8 mouse cellular contexts compared by ENCODE assay signal in genomic region chr7:19096421-19096976, GRCm38 (mm10). TPM values are rescaled to one million over a fixed set of nuclear protein-coding genes. Genes with fewer than 3 reads are reported as not detected.
DNase-seq lines count a peak whose midpoint lies in the region; ATAC-seq lines count a peak whose summit lies in the region.

No protein-coding gene starts in this region.

- H3K4me1 ChIP-seq in heart, embryonic 12.5 days (replicated peaks): peaks cover 44% of the 10 kb centered on the region
- peaks cover 58% of the 10 kb centered on the region for H3K4me1 ChIP-seq in embryonic facial prominence, embryonic 10.5 days
- peaks cover 28% of the 10 kb centered on the region; the same call in 1 of the 2 replicates for H3K4me1 ChIP-seq in hindbrain, embryonic 14.5 days (replicated peaks; ENCODE audit: control insufficient read depth, insufficient read depth, low read length)
- peaks cover 53% of the 10 kb centered on the region for H3K4me1 ChIP-seq in midbrain, embryonic 12.5 days

- H3K27me3 ChIP-seq in heart, embryonic 12.5 days (replicated peaks): no peaks in the 10 kb centered on the region; the same call in 1 of the 2 replicates
- peaks cover 11% of the 10 kb centered on the region for H3K27me3 ChIP-seq in embryonic facial prominence, embryonic 10.5 days (replicated peaks; ENCODE audit: low read depth, poor library complexity, severe bottlenecking)
- peaks cover 22% of the 10 kb centered on the region for H3K27me3 ChIP-seq in hindbrain, embryonic 14.5 days (ENCODE audit: control insufficient read depth, insufficient read depth, low read length)
- peaks cover 19% of the 10 kb centered on the region for H3K27me3 ChIP-seq in midbrain, embryonic 12.5 days

- H3K9ac ChIP-seq in heart, embryonic 12.5 days: peak overlapping the region; percentile 97
- H3K9ac ChIP-seq in hindbrain, embryonic 14.5 days: 0 out of 2 replicates have a peak overlapping the region, but pooled peaks have one; percentile 63
- peak overlapping the region; percentile 85 for H3K9ac ChIP-seq in midbrain, embryonic 12.5 days (replicated peaks)

- H3K36me3 ChIP-seq in heart, embryonic 12.5 days: peaks cover 22% of the 10 kb centered on the region
- peaks cover 25% of the 10 kb centered on the region for H3K36me3 ChIP-seq in embryonic facial prominence, embryonic 10.5 days (replicated peaks)
- peaks cover 10% of the 10 kb centered on the region; the same call in 1 of the 2 replicates for H3K36me3 ChIP-seq in hindbrain, embryonic 14.5 days (replicated peaks; ENCODE audit: control insufficient read depth, insufficient read depth)
- peaks cover 9% of the 10 kb centered on the region for H3K36me3 ChIP-seq in midbrain, embryonic 12.5 days

- peak overlapping the region; percentile 88 for H3K4me2 ChIP-seq in heart, embryonic 12.5 days
- peak overlapping the region; percentile 94 for H3K4me2 ChIP-seq in hindbrain, embryonic 14.5 days (replicated peaks)
- H3K4me2 ChIP-seq in midbrain, embryonic 12.5 days (replicated peaks): peak overlapping the region; percentile 98

- H3K9me3 ChIP-seq in heart, embryonic 12.5 days (replicated peaks): no peaks in the 10 kb centered on the region
- H3K9me3 ChIP-seq in embryonic facial prominence, embryonic 10.5 days: no peaks in the 10 kb centered on the region; the same call in 1 of the 2 replicates
- H3K9me3 ChIP-seq in hindbrain, embryonic 14.5 days (ENCODE audit: control insufficient read depth, low read length): no peaks in the 10 kb centered on the region
- no peaks in the 10 kb centered on the region for H3K9me3 ChIP-seq in midbrain, embryonic 12.5 days

- peak overlapping the region; percentile 99 for H3K27ac ChIP-seq in heart, embryonic 12.5 days (ENCODE audit: poor library complexity, severe bottlenecking)
- peak overlapping the region; percentile 96 for H3K27ac ChIP-seq in embryonic facial prominence, embryonic 10.5 days (replicated peaks)
- no peak overlapping the region for H3K27ac ChIP-seq in hindbrain, embryonic 14.5 days
- H3K27ac ChIP-seq in midbrain, embryonic 12.5 days (replicated peaks): 0 out of 2 replicates have a peak overlapping the region, but pooled peaks have one; percentile 25

- WGBS in heart, embryonic 12.5 days: 49% methylated on average over 5 of the region's 5 CpGs
- 48% methylated on average over 5 of the region's 5 CpGs for WGBS in embryonic facial prominence, embryonic 10.5 days
- 46% methylated on average over 5 of the region's 5 CpGs for WGBS in hindbrain, embryonic 14.5 days
- WGBS in midbrain, embryonic 12.5 days: 60% methylated on average over 5 of the region's 5 CpGs

- peak overlapping the region; percentile 79 for H3K4me3 ChIP-seq in heart, embryonic 12.5 days
- peak overlapping the region; percentile 89 for H3K4me3 ChIP-seq in embryonic facial prominence, embryonic 10.5 days
- peak overlapping the region; percentile 52 for H3K4me3 ChIP-seq in hindbrain, embryonic 14.5 days (replicated peaks; ENCODE audit: low read length)
- H3K4me3 ChIP-seq in midbrain, embryonic 12.5 days: peak overlapping the region; percentile 72

- no peak for ATAC-seq in heart, embryonic 12.5 days (ENCODE audit: insufficient number of reproducible peaks, low FRiP score)
- ATAC-seq in hindbrain, embryonic 14.5 days (ENCODE audit: low FRiP score): no peak
- ATAC-seq in midbrain, embryonic 12.5 days (ENCODE audit: low FRiP score, low read depth): no peak
- no peak for ATAC-seq in cerebellum, adult (ENCODE audit: insufficient number of reproducible peaks, low FRiP score, low TSS enrichment)

- DNase-seq in heart, adult 9 months (ENCODE audit: low spot score in 2 of 2): no peak
- DNase-seq in embryonic facial prominence, embryonic 10.5 days (ENCODE audit: low spot score): no peak
- no peak for DNase-seq in hindbrain, embryonic 14.5 days (ENCODE audit: low spot score)
- DNase-seq in embryo, embryonic 10.5 days (ENCODE audit: low spot score): no peak
- DNase-seq in thymus, postnatal 25 days: no peak

RNA-seq across cellular contexts. Expression of gene Six5, which starts 2.1 kb away (rescaled TPM):
- polyA plus RNA-seq in heart, embryonic 12.5 days (2016; fragmentation: Nextera tagmentation; extraction: Ambion mirVana): 7.1 and 7.2 TPM in 2 replicates
- polyA plus RNA-seq in embryonic facial prominence, embryonic 10.5 days (2016; fragmentation: Nextera tagmentation; extraction: Ambion mirVana): 6.3 and 7.6 TPM in 2 replicates
- polyA plus RNA-seq in hindbrain, embryonic 14.5 days (2014; fragmentation: Nextera tagmentation; extraction: Ambion mirVana): 2.3 and 2.5 TPM in 2 replicates
- polyA plus RNA-seq in midbrain, embryonic 12.5 days (2016; fragmentation: Nextera tagmentation; extraction: Ambion mirVana): 7.4 and 7.9 TPM in 2 replicates

RNA-seq across cellular contexts. Expression of gene Dmpk, which starts 12.8 kb away (rescaled TPM):
- 16.4 and 17.2 TPM in 2 replicates for polyA plus RNA-seq in heart, embryonic 12.5 days (2016; fragmentation: Nextera tagmentation; extraction: Ambion mirVana)
- polyA plus RNA-seq in embryonic facial prominence, embryonic 10.5 days (2016; fragmentation: Nextera tagmentation; extraction: Ambion mirVana): 7.0 and 9.1 TPM in 2 replicates
- polyA plus RNA-seq in hindbrain, embryonic 14.5 days (2014; fragmentation: Nextera tagmentation; extraction: Ambion mirVana): 8.2 and 8.9 TPM in 2 replicates
- polyA plus RNA-seq in midbrain, embryonic 12.5 days (2016; fragmentation: Nextera tagmentation; extraction: Ambion mirVana): 11.2 and 11.7 TPM in 2 replicates

RNA-seq across cellular contexts. Expression of gene Dmwd, which starts 20.5 kb away (rescaled TPM):
- polyA plus RNA-seq in heart, embryonic 12.5 days (2016; fragmentation: Nextera tagmentation; extraction: Ambion mirVana): 15.4 and 15.5 TPM in 2 replicates
- 16.8 and 18.0 TPM in 2 replicates for polyA plus RNA-seq in embryonic facial prominence, embryonic 10.5 days (2016; fragmentation: Nextera tagmentation; extraction: Ambion mirVana)
- polyA plus RNA-seq in hindbrain, embryonic 14.5 days (2014; fragmentation: Nextera tagmentation; extraction: Ambion mirVana): 32.0 and 35.0 TPM in 2 replicates
- 20.8 and 21.0 TPM in 2 replicates for polyA plus RNA-seq in midbrain, embryonic 12.5 days (2016; fragmentation: Nextera tagmentation; extraction: Ambion mirVana)

RNA-seq across cellular contexts. Expression of gene Gm4969, which starts 21.7 kb away (rescaled TPM):
- 2.2 TPM in 2 replicates for polyA plus RNA-seq in heart, embryonic 12.5 days (2016; fragmentation: Nextera tagmentation; extraction: Ambion mirVana)
- 0.99 and 1.9 TPM in 2 replicates for polyA plus RNA-seq in embryonic facial prominence, embryonic 10.5 days (2016; fragmentation: Nextera tagmentation; extraction: Ambion mirVana)
- 6.7 and 7.7 TPM in 2 replicates for polyA plus RNA-seq in hindbrain, embryonic 14.5 days (2014; fragmentation: Nextera tagmentation; extraction: Ambion mirVana)
- polyA plus RNA-seq in midbrain, embryonic 12.5 days (2016; fragmentation: Nextera tagmentation; extraction: Ambion mirVana): 1.1 and 1.3 TPM in 2 replicates

RNA-seq across cellular contexts. Expression of gene Fbxo46, which starts 23.2 kb away (rescaled TPM):
- polyA plus RNA-seq in heart, embryonic 12.5 days (2016; fragmentation: Nextera tagmentation; extraction: Ambion mirVana): 10.2 and 11.2 TPM in 2 replicates
- polyA plus RNA-seq in embryonic facial prominence, embryonic 10.5 days (2016; fragmentation: Nextera tagmentation; extraction: Ambion mirVana): 15.9 and 18.0 TPM in 2 replicates
- 10.9 and 11.9 TPM in 2 replicates for polyA plus RNA-seq in hindbrain, embryonic 14.5 days (2014; fragmentation: Nextera tagmentation; extraction: Ambion mirVana)
- polyA plus RNA-seq in midbrain, embryonic 12.5 days (2016; fragmentation: Nextera tagmentation; extraction: Ambion mirVana): 20.6 and 21.9 TPM in 2 replicates
